ENCODE assay signal across 22 mouse cellular contexts in the genomic region with DNA sequence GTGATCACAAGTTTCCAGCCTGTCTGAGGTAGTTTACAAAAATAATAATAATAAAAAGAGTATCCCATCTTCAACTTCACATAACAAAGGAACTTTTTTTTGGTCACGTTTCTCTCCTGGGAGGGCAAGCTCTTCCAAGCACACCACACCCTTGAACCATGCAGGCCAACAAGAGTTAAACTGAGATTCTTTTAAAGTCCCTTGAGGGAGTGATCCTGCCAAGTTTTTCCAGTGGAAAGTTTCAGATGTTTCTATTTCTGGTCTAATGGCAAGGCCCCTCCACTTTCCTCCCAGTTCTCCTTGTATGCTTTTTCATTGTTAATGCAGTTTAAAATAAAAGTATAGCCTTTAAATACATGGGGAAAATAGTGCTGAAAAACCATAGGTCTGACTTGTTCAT.
DNase-seq lines count a peak whose midpoint lies in the region; ATAC-seq and TF ChIP-seq lines count a peak whose summit lies in the region.
"Had no signal": no experiment of that assay in that cellular context is flagged by ENCODE, and none has a peak within 500 bp of the region (broad histone marks: within the 10 kb centered on the region; RNA-seq: fewer than 3 reads in every experiment).

No protein-coding gene starts in this region.

- no peak for ATAC-seq in heart, embryonic 11.5 days (replicated peaks; ENCODE audit: insufficient number of reproducible peaks, low FRiP score, low TSS enrichment)
- ATAC-seq in forebrain, embryonic 14.5 days = no peak
- ATAC-seq: forebrain, embryonic 15.5 days; liver, embryonic 12.5 days; midbrain, embryonic 15.5 days had no signal

- peaks cover 2% of the 10 kb centered on the region for H3K4me1 ChIP-seq in heart, adult 2 months (ENCODE audit: control insufficient read depth, insufficient read depth, low read length)
- H3K4me1 ChIP-seq in heart, embryonic 11.5 days (ENCODE audit: control insufficient read depth, insufficient read depth, low read length) = no peaks in the 10 kb centered on the region
- no peaks in the 10 kb centered on the region for H3K4me1 ChIP-seq in forebrain, embryonic 14.5 days (ENCODE audit: control insufficient read depth, insufficient read depth, low read length)
- H3K4me1 ChIP-seq: forebrain, embryonic 15.5 days; heart, embryonic 13.5 days; liver, embryonic 12.5 days; megakaryocyte, embryonic 14.5 days; midbrain, embryonic 15.5 days; stomach, embryonic 15.5 days had no signal

- peak overlapping the region; percentile 57 for H3K27ac ChIP-seq in heart, adult 2 months
- H3K27ac ChIP-seq in heart, embryonic 11.5 days (ENCODE audit: low read depth, low read length) = no peak overlapping the region
- no peak overlapping the region for H3K27ac ChIP-seq in forebrain, embryonic 14.5 days (ENCODE audit: low read depth, low read length)
- H3K27ac ChIP-seq: forebrain, embryonic 15.5 days; heart, embryonic 13.5 days; liver, embryonic 12.5 days; midbrain, embryonic 15.5 days; stomach, embryonic 15.5 days had no signal

- no peak for TF ChIP-seq EP300 in heart, adult 2 months (IDR thresholded peaks at IDR 0.05; ENCODE audit: insufficient read depth, low read depth, low read length)

- TF ChIP-seq CTCF in heart, adult 2 months (IDR thresholded peaks at IDR 0.05) = no peak

- H3K36me3 ChIP-seq in heart, adult 2 months (ENCODE audit: control insufficient read depth, insufficient read depth, low read length) = no peaks in the 10 kb centered on the region
- no peaks in the 10 kb centered on the region for H3K36me3 ChIP-seq in heart, embryonic 11.5 days (ENCODE audit: control insufficient read depth, insufficient read depth, low read length)
- H3K36me3 ChIP-seq in forebrain, embryonic 14.5 days (ENCODE audit: control insufficient read depth, insufficient read depth, low read length) = no peaks in the 10 kb centered on the region
- H3K36me3 ChIP-seq: forebrain, embryonic 15.5 days; heart, embryonic 13.5 days; liver, embryonic 12.5 days; midbrain, embryonic 15.5 days; stomach, embryonic 15.5 days had no signal

- H3K9me3 ChIP-seq in heart, embryonic 11.5 days (replicated peaks; ENCODE audit: control insufficient read depth, low read length) = no peaks in the 10 kb centered on the region
- H3K9me3 ChIP-seq in forebrain, embryonic 14.5 days (replicated peaks; ENCODE audit: control insufficient read depth, low read length) = no peaks in the 10 kb centered on the region
- H3K9me3 ChIP-seq: forebrain, embryonic 15.5 days; heart, embryonic 13.5 days; liver, embryonic 12.5 days; megakaryocyte, embryonic 14.5 days; midbrain, embryonic 15.5 days; stomach, embryonic 15.5 days had no signal

- no peaks in the 10 kb centered on the region for H3K27me3 ChIP-seq in heart, adult 2 months (ENCODE audit: control insufficient read depth, insufficient read depth, low read length)
- H3K27me3 ChIP-seq in heart, embryonic 11.5 days (ENCODE audit: control insufficient read depth, insufficient read depth, low read length) = no peaks in the 10 kb centered on the region
- no peaks in the 10 kb centered on the region for H3K27me3 ChIP-seq in forebrain, embryonic 14.5 days (replicated peaks; ENCODE audit: control insufficient read depth, insufficient read depth, low read length)
- H3K27me3 ChIP-seq: CH12.LX; forebrain, embryonic 15.5 days; heart, embryonic 13.5 days; liver, embryonic 12.5 days; midbrain, embryonic 15.5 days; stomach, embryonic 15.5 days had no signal

- no peak overlapping the region for H3K9ac ChIP-seq in heart, adult 2 months (ENCODE audit: low read depth, low read length)
- no peak overlapping the region for H3K9ac ChIP-seq in heart, embryonic 11.5 days (ENCODE audit: low read depth, low read length)
- H3K9ac ChIP-seq in forebrain, embryonic 14.5 days (ENCODE audit: low read length) = no peak overlapping the region
- H3K9ac ChIP-seq: forebrain, embryonic 15.5 days; heart, embryonic 13.5 days; liver, embryonic 12.5 days; midbrain, embryonic 15.5 days; stomach, embryonic 15.5 days had no signal

- no peak overlapping the region for H3K4me2 ChIP-seq in heart, embryonic 11.5 days
- no peak overlapping the region for H3K4me2 ChIP-seq in forebrain, embryonic 14.5 days (ENCODE audit: low read length)
- H3K4me2 ChIP-seq: forebrain, embryonic 15.5 days; heart, embryonic 13.5 days; liver, embryonic 12.5 days; midbrain, embryonic 15.5 days; stomach, embryonic 15.5 days had no signal

- H3K79me2 ChIP-seq in heart, adult 2 months (replicated peaks; ENCODE audit: control insufficient read depth, insufficient read depth, low read length) = no peaks in the 10 kb centered on the region

- 36% methylated on average over 1 of the region's 1 CpGs for WGBS in heart, adult 2 months
- WGBS in heart, embryonic 11.5 days (ENCODE audit: insufficient replicate concordance) = 65% methylated on average over 1 of the region's 1 CpGs
- 75% methylated on average over 1 of the region's 1 CpGs for WGBS in forebrain, embryonic 14.5 days

- H3K4me3 ChIP-seq in heart, adult 2 months = no peak overlapping the region
- no peak overlapping the region for H3K4me3 ChIP-seq in heart, embryonic 11.5 days (ENCODE audit: low read depth, low read length)
- no peak overlapping the region for H3K4me3 ChIP-seq in forebrain, embryonic 14.5 days (ENCODE audit: low read depth, low read length)
- H3K4me3 ChIP-seq: forebrain, embryonic 15.5 days; heart, embryonic 13.5 days; liver, embryonic 12.5 days; megakaryocyte, embryonic 14.5 days; midbrain, embryonic 15.5 days; stomach, embryonic 15.5 days had no signal

- TF ChIP-seq POLR2A in heart, adult 2 months (IDR thresholded peaks at IDR 0.05; ENCODE audit: insufficient read depth, low read depth, low read length) = no peak

- DNase-seq in adrenal gland, postnatal 14 days = peak; percentile 5
- no peak for DNase-seq in adrenal gland, postnatal 25 days
- DNase-seq in heart, adult 2 months = peak in 1 of 2 experiments; percentile 9
- DNase-seq in adipocyte (ENCODE audit: low spot score) = peak; percentile 36
- peak; percentile 19 for DNase-seq in heart, postnatal 4 days
- no peak for DNase-seq in forebrain, embryonic 14.5 days (ENCODE audit: low spot score)
- no peak for DNase-seq in c-Kit-positive CD71-positive TER-119-positive erythroid progenitor cells, embryonic 14.5 days (ENCODE audit: low spot score)
- DNase-seq: adrenal gland, adult 8-10 months; cerebellum, adult 2 months; kidney, adult 11 months; kidney, postnatal 25 days; lung, adult 2 months; right cerebral cortex, postnatal 25 days; thymus, adult 18-20 months had no signal

- intact Hi-C loops in heart, adult 2 months (cut with DNase I) = loop anchor here (10.0 kb wide), 1 partner anchor 141 kb away; a partner anchor contains a TSS

Comparison
In these comparisons a context has a peak if more than half of its experiments do, and no peak if none do; other contexts are left out.
1. DNase-seq: peak in adrenal gland, postnatal 14 days (single experiment), adipocyte (single experiment) and heart, postnatal 4 days (single experiment); none in adrenal gland, postnatal 25 days (single experiment), forebrain, embryonic 14.5 days (single experiment) and c-Kit-positive CD71-positive TER-119-positive erythroid progenitor cells, embryonic 14.5 days (single experiment).